Mouse (Mus musculus) small intestine, adult 2 months (tissue): ENCODE data around the gene Fam227a. TPM values are rescaled to one million over a fixed set of nuclear protein-coding genes. Genes with fewer than 3 reads are reported as not detected.

Experiments used
- H3K27ac ChIP-seq: fragments of 200-500 bp; 2 replicates; pipeline ENCODE4 v1.5.1; 2012; ENCODE audit warnings: low read depth, low read length, control low read depth, inconsistent platforms; ENCODE audit not compliant: insufficient read depth
- H3K27me3 ChIP-seq: fragments of 200-500 bp; 2 replicates; pipeline ENCODE4 v1.6.1; 2012; ENCODE audit warnings: mild to moderate bottlenecking, moderate library complexity, low read length, inconsistent platforms; ENCODE audit not compliant: control insufficient read depth, insufficient read depth
- H3K36me3 ChIP-seq: fragments of 200-500 bp; 2 replicates; pipeline ENCODE4 v1.6.1; 2012; ENCODE audit warnings: mild to moderate bottlenecking, low read length, control low read depth, inconsistent platforms; ENCODE audit not compliant: control insufficient read depth, insufficient read depth
- H3K4me1 ChIP-seq: fragments of 200-500 bp; 2 replicates; pipeline ENCODE4 v1.6.1; 2012; ENCODE audit warnings: low read length, inconsistent platforms, mixed read lengths; ENCODE audit not compliant: control insufficient read depth, insufficient read depth, insufficient read length
- H3K4me3 ChIP-seq: fragments of 200-500 bp; 2 replicates; pipeline ENCODE4 v1.5.1; 2012; ENCODE audit warnings: low read depth, mild to moderate bottlenecking, control low read depth, inconsistent platforms, low read length, moderate library complexity
- CTCF ChIP-seq: fragments of 200-500 bp; IDR thresholded peaks from 2 replicates; pipeline ENCODE4 v1.5.1; 2012; ENCODE audit warnings: low read depth, mild to moderate bottlenecking, control low read depth, inconsistent platforms, low read length, moderate library complexity, mixed read lengths; ENCODE audit not compliant: insufficient replicate concordance, insufficient read length; ENCODE audit errors: extremely low read depth
- POLR2A ChIP-seq: fragments of 200-500 bp; IDR thresholded peaks from 2 replicates; pipeline ENCODE4 v1.6.1; 2012; ENCODE audit warnings: low read depth, mild to moderate bottlenecking, control low read depth, inconsistent platforms, low read length, moderate library complexity
- WGBS: fragments of 180-500 bp; shearing (Covaris S2); methylation state at CpG from one replicate; pipeline ENCODE4 v1.1.7; 2018; 5-methylcytosine and 5-hydroxymethylcytosine counted together
- polyA plus RNA-seq: library from polyadenylated mRNA; depleted of rRNA; stranded (reverse); fragments of >200 nt; gene quantifications from 2 replicates; pipeline ENCODE4 v1.2.3, GENCODE M21; 2012

Gene Fam227a
- polyA plus RNA-seq, 1 experiment: 0.25 TPM

DNA sequence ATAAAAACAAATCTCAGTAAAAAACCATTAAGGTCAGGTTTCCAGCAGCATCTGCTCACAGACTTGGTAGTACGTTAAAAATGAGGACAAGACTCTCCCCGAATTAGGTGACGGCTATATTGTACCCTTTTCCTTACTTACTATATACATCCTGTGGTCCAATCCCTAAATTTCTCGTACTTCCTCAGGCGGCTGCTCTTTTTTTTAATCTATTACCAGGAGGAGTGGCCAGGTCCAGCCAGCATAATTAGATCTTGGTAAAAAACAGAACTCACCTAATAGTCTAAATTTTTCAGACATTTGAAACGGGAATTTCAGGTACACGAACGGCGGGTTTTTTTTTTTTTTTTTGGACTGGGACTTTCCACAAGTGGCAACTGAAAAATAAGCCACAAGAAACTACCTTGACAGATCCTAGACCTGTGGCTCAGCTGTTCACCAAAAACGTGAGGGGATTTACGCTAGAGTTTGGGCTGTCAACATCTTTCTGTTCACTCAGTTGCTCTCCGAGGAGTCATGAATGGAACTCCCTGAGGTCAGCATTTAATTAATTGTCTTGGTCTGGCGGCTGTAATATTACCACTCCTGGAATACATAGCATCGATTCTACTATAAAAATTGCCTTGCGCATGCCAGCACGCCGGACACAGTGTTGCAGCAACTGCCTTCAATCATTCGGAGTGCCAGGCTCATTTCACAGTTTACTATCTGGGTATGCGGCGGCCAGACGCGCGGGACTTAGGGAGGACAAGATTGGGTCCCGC is 31.1 kb upstream of the Fam227a start:
- TF ChIP-seq POLR2A: no peak
- no peak for TF ChIP-seq CTCF
- Histone ChIP-seq H3K4me1 (peaks cover 25% of the 10 kb centered on the region; the same call in 1 of the 2 replicates), H3K27ac (peak overlapping the region; percentile 35; the same call in 1 of the 2 replicates), H3K4me3 (peak overlapping the region; percentile 52), H3K36me3 (no peaks in the 10 kb centered on the region), H3K27me3 (no peaks in the 10 kb centered on the region)
- WGBS: 8% methylated on average over 24 of the region's 24 CpGs

GRCm38 (mm10) chr15:79688268-79688956 is 29.7 kb upstream of the Fam227a start:
- 4% methylated on average over 8 of the region's 8 CpGs for WGBS
- TF ChIP-seq POLR2A (no peak), CTCF (no peak)
- peak overlapping the region; percentile 90 for H3K27ac ChIP-seq

GRCm38 (mm10) chr15:79687646-79688267 is 29.0 kb upstream of the Fam227a start, which contains the start of gene Josd1:
Gene Josd1 (minus strand): TSS chr15:79687919.
- under 1% methylated on average over 72 of the region's 72 CpGs for WGBS
- TF ChIP-seq POLR2A (peak; percentile 80), CTCF (no peak)
- H3K4me3 ChIP-seq: peak within 1 kb of the TSS; percentile 80
- H3K4me1 ChIP-seq: peaks cover 31% of the 10 kb centered on the region; the same call in 1 of the 2 replicates
- H3K27ac ChIP-seq: peak within 1 kb of the TSS; percentile 90
- H3K36me3 ChIP-seq: no peaks in the 10 kb centered on the region
- H3K27me3 ChIP-seq: no peaks in the 10 kb centered on the region

More at GRCm38 (mm10) chr15:79688268-79688956, 29.7 kb upstream of the Fam227a start:
- Histone ChIP-seq H3K4me1 (peaks cover 26% of the 10 kb centered on the region; the same call in 1 of the 2 replicates), H3K36me3 (no peaks in the 10 kb centered on the region), H3K4me3 (peak overlapping the region; percentile 80), H3K27me3 (no peaks in the 10 kb centered on the region)

GRCm38 (mm10) chr15:79687175-79687574 is 28.4 kb upstream of the Fam227a start:
- TF ChIP-seq CTCF (no peak), POLR2A (no peak)
- no peaks in the 10 kb centered on the region for H3K36me3 ChIP-seq
- WGBS: 0% methylated on average over 33 of the region's 33 CpGs
- peak overlapping the region; percentile 80 for H3K4me3 ChIP-seq
- H3K4me1 ChIP-seq: peaks cover 26% of the 10 kb centered on the region; the same call in 1 of the 2 replicates
- no peaks in the 10 kb centered on the region for H3K27me3 ChIP-seq
- peak overlapping the region; percentile 90 for H3K27ac ChIP-seq

DNA sequence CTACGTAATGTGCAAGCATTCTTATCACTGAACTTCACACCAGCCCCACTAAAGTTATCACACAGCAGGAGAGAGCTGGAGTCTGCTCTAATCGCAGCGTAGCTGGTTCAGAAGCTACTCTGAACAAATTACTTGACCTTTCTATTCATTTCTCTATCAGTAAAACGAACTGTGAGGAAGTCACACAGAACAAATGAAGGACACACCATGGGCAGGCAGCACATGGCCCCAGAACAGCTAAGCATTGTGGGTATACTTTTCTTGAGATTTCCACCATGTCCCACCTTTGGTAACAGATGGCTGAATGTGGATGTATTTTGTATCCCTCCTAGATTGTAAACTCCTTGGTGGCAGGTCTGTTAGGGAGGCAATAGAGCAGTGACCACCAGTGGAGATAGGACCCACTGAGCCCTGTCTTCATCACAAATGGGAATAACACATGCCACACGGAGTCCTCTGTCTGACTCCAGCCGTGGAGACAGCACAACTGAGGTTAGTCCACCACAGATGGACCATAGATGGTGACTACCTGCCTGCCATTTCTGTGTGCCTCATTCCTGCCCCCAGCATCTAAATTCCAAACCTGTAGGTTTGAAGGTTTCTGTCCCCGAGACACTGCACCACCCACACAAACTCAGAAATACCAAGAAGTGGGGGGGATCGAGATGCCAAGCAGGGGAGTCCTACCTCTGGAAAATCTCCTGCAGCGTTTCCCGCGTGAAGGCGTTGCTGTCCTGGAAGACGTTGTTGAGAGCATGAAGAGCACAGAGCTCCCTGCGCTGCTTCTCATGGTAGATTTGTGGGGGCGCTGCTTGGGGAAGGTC is 27.5 kb upstream of the Fam227a start:
- Histone ChIP-seq H3K27me3 (no peaks in the 10 kb centered on the region), H3K27ac (no peak overlapping the region; the same call in 1 of the 2 replicates), H3K4me1 (peaks cover 30% of the 10 kb centered on the region; the same call in 1 of the 2 replicates), H3K36me3 (no peaks in the 10 kb centered on the region), H3K4me3 (peak overlapping the region; percentile 47)
- TF ChIP-seq POLR2A (no peak), CTCF (no peak)
- WGBS: 6% methylated on average over 15 of the region's 15 CpGs

- Histone ChIP-seq H3K27me3 (no peaks in the 10 kb centered on the region), H3K4me1 (peaks cover 30% of the 10 kb centered on the region; the same call in 1 of the 2 replicates), H3K4me3 (0 out of 2 replicates have a peak overlapping the region, but pooled peaks have one; percentile 6), H3K27ac (peak overlapping the region; percentile 22; the same call in 1 of the 2 replicates), H3K36me3 (no peaks in the 10 kb centered on the region)
- 12% methylated on average over 6 of the region's 6 CpGs for WGBS
- no peak for TF ChIP-seq POLR2A
- no peak for TF ChIP-seq CTCF
These were observed 26.4 kb upstream of the Fam227a start for GRCm38 (mm10) chr15:79685141-79685641.
